Mouse (Mus musculus): ENCODE results near the gene Fuca1.

GRCm38 (mm10) chr4:135950365-135950764 is 29.8 kb downstream of the Fuca1 start:
- TF ChIP-seq CTCF (IDR thresholded peaks at IDR 0.05; ENCODE audit: borderline replicate concordance, insufficient read depth, low read length) (no peak), POLR2A (IDR thresholded peaks at IDR 0.05; ENCODE audit: low read depth, low read length) (no peak)

Data from embryonic fibroblast, embryonic 13.5 days (primary cell).